Mouse (Mus musculus) adrenal gland, postnatal 25 days (tissue): ENCODE results near the gene Eid3. TPM values are rescaled to one million over a fixed set of nuclear protein-coding genes. Genes with fewer than 3 reads are reported as not detected.

Experiments
- DNase-seq: peaks from one replicate; pipeline ENCODE4 v3.0.0; 2021; ENCODE audit warnings: mixed read lengths
- total RNA-seq: library from RNA; stranded (reverse); gene quantifications from 2 replicates; pipeline ENCODE4 v1.2.3, GENCODE M21; 2021

Gene Eid3
- total RNA-seq, 1 experiment from 2014 or later, result 4.6 TPM

GRCm38 (mm10) chr10:82860929-82861315, 5.5 kb upstream of the Eid3 start:
- no peak for DNase-seq

- peak; percentile 63 for DNase-seq
Measured at GRCm38 (mm10) chr10:82863106-82863680, 3.2 kb upstream of the Eid3 start.

- DNase-seq, result no peak
Measured at GRCm38 (mm10) chr10:82863827-82864226, 2.6 kb upstream of the Eid3 start.

- DNase-seq, result no peak
Measured at GRCm38 (mm10) chr10:82866832-82867231, 406 bp downstream of the Eid3 start.

GRCm38 (mm10) chr10:82868418-82869086, 2.1 kb downstream of the Eid3 start:
- DNase-seq, result peak; percentile 29

GRCm38 (mm10) chr10:82875446-82875845, 9.0 kb downstream of the Eid3 start:
- DNase-seq, result no peak

GRCm38 (mm10) chr10:82876076-82876796, 9.8 kb downstream of the Eid3 start:
- peak; percentile 31 for DNase-seq

- no peak for DNase-seq
Measured at GRCm38 (mm10) chr10:82887354-82887753, 20.9 kb downstream of the Eid3 start.

GRCm38 (mm10) chr10:82888576-82888975, 22.1 kb downstream of the Eid3 start:
- DNase-seq, result no peak

- peak; percentile 87 for DNase-seq
Measured at GRCm38 (mm10) chr10:82889447-82889973, 23.1 kb downstream of the Eid3 start.

- DNase-seq, result no peak
Measured at GRCm38 (mm10) chr10:82890936-82891335, 24.5 kb downstream of the Eid3 start.

GRCm38 (mm10) chr10:82891427-82891826, 25.0 kb downstream of the Eid3 start:
- DNase-seq, result no peak

GRCm38 (mm10) chr10:82892442-82893055, 26.1 kb downstream of the Eid3 start:
- DNase-seq, result no peak

GRCm38 (mm10) chr10:82893872-82894650, 27.6 kb downstream of the Eid3 start:
- no peak for DNase-seq

- no peak for DNase-seq
Measured at GRCm38 (mm10) chr10:82897936-82898335, 31.5 kb downstream of the Eid3 start.

- DNase-seq, result no peak
Measured at GRCm38 (mm10) chr10:82898893-82899292, 32.5 kb downstream of the Eid3 start.

- no peak for DNase-seq
Measured at GRCm38 (mm10) chr10:82899810-82900421, 33.5 kb downstream of the Eid3 start.

- no peak for DNase-seq
Measured at GRCm38 (mm10) chr10:82900546-82900945, 34.1 kb downstream of the Eid3 start.

GRCm38 (mm10) chr10:82901436-82901835, 35.0 kb downstream of the Eid3 start:
- peak; percentile 88 for DNase-seq

- no peak for DNase-seq
Measured at GRCm38 (mm10) chr10:82908526-82908925, 42.1 kb downstream of the Eid3 start.

GRCm38 (mm10) chr10:82909382-82909781, 43.0 kb downstream of the Eid3 start:
- DNase-seq, result peak; percentile 54
